Mouse (Mus musculus) left cerebral cortex, postnatal 4 days (tissue): ENCODE results near the gene Dlg2. TPM values are rescaled to one million over a fixed set of nuclear protein-coding genes. Genes with fewer than 3 reads are reported as not detected.
A peak's percentile ranks its signal among the peaks of the same experiment; 100 is the strongest.

ENCODE experiments used
- DNase-seq: peaks from one replicate; pipeline ENCODE4 v3.0.0-alpha.2; 2022
- intact Hi-C: fragments of 180-260 bp; cut with DNase I; formaldehyde crosslinking; loops from one replicate; pipeline ENCODE4 v1.15.1; 2025
- total RNA-seq, 2 experiments: library from RNA; stranded (reverse); gene quantifications; 2 replicates each; pipeline ENCODE4 v1.2.3; 2021

The Dlg2 gene
- total RNA-seq, 2 experiments from 2014 or later, result 316 to 332 TPM

DNA sequence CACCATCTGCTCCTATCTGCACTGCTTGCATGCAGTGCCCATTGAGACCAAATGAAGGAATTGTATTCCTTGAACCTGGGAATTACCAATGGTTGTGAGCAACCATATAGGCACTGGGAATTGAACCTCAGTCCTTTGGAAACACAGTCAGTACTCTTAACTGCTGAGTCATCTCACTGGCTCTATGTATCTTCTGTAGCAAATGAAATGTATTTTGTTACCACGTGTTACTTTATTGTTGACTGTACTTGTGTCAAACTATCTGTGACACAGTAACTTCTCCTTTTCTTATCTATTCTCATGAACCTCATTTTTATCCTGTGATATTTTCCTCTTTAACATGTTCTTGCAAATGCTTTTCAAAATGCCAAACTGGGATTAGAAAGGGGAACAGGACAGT, 1722.7 kb downstream of the Dlg2 start:
- no peak for DNase-seq
- intact Hi-C loops, result no loop called here

DNA sequence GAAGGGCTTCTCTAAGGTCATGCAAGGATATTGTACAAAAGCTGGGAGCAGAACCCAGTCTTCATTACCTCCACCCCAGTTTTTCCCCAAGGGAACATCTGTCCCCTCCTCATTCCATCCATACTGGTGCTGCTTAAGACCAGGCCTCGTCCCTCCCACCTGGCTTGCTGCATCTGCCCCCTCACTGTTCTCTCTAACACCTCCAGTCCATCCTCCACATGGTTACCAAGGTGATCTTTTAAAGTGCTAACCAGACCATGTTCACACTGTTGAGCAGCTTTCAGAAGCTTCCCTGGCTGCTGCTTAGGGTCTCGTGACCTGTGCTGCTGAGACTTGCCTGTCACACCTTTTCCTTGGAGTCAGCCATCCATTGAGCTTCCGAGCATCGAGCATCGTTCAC, 1734.2 kb downstream of the Dlg2 start:
- no peak for DNase-seq
- intact Hi-C loops, result no loop called here

DNA sequence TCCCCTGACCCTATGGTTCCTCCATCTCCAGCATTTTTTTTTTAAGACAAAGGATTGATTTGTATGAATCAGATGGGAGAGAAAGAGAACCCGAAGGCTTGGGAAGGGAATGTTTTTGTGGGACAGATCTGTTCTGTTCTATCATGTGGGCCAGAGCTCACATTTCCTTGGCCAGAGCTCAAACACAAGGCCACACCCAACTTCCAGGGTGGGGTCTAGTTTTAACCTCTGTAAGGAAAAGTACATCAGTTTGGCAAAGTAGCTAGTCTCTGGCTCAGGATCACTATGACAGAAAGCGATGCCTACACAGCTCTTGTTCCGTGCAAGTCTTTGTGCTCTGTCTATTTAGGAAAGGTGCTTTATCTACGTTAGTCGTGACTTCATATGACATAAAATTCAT, 1737.3 kb downstream of the Dlg2 start:
- DNase-seq, result no peak
- intact Hi-C loops, result no loop called here

DNA sequence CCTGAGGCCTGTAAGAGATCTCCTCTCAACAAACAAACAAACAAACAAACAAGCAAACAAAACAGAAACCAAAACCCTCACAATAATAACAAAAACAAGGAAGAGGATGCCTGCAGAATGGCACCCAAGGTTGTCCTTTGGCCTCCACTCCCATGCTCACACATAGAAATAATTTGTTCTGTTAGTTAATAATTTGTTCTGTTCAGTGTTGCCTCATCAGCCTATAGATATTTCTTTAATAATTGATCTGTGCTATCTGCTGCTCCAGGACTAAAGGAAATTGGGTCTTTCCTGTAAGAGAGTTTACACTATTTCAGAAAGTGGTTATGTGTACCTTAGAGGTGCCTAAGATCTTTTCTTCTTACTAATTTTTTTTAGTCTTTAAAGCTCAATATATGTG, 1741.7 kb downstream of the Dlg2 start:
- DNase-seq, result no peak
- intact Hi-C loops, result no loop called here

DNA sequence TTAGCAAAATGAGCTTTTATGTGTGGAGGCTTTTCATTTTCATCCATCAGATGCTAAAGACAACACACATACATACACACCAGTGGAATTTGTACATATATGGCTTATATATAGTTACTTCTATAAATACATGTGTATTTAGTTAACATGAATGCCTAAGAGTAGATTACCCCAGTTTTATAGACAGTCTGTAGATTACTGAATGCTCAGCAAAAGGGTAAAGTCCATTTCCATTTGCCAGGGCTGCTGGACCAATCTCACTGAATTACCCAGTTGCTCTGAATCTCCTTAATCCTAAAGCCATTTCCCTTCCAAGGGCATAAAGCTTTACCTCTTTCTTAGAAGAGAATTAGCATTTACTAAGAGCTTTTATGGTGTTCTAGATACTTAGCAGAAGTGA, 1744.1 kb downstream of the Dlg2 start:
- no peak for DNase-seq
- intact Hi-C loops, result no loop called here

DNA sequence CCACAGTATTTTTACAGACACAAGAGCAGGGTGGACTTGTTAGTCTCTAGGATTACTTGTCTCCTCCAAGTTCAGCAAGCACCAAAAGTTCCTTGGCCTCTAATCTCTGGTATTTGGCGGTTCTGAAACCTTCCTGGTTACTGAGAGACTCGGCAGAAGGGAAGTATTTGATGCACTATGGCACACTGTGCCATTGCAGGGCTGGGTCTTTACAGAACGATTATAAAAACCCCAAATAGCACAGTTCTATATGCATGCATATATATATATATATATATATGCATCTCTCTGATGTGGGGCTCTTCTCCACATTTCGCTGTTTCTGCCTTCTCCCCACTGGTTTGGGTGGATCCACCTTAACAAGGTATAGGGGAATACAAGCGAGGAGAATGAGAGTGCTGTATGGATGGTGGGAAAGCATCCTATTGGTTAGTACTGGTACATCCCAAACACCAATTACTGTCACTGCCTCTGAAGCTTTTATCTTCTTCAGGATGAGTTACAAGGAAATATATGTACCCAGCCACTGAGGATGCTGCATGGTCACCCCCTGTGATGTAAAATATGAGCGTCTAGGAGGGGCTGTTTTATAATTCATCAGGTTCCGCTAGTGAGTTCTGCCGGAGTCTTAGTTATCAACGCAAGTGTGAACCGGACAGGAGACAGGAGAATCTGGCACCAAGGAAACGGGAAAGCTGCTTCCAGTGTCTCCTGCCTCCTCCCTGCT, 1758.2 kb downstream of the Dlg2 start:
- intact Hi-C loops, result no loop called here
- peak; percentile 4 for DNase-seq

DNA sequence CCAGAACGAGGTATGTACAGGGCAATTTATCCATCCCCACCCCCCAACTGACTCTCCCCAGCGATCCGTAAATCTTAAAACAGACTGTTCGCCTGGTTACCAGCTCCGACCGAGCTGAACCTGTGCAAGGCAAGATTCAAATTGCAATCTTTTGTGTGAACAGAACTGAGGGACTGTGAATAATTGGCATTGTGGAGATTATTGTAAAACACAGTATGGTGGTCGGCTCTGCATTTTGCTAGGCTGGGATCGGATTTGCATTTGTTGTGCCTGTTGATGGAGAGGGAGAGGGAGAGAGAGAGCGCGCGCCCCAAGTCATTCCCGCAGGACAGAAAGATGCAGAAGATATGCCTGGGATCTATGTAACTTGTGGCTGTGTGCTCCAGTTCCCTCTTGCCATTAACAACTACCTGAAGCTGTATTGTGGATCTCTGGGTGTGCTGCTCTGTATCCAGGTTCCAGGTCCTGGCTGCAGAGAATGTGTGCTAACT, 1759.1 kb downstream of the Dlg2 start:
- intact Hi-C loops, result no loop called here
- peak; percentile 8 for DNase-seq

DNA sequence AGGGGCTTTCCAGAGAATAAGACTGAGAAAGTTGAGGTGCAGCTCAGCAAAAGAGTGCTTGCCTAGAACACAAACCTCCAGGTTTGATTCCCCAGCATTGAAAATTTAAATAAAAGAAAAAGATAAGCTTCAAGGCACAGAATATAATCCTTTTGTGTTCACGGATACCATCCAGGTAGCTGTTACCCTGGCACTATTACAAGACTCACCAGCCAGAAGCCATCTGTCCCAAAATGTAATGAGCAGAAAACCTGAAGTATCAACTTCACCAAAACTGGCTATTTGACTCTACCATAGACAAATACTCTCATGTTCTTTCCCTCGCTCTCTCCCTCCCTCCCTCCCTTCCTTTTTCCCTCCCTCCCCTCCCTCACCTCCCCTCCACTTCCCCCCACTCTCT, 1764.4 kb downstream of the Dlg2 start:
- no peak for DNase-seq

DNA sequence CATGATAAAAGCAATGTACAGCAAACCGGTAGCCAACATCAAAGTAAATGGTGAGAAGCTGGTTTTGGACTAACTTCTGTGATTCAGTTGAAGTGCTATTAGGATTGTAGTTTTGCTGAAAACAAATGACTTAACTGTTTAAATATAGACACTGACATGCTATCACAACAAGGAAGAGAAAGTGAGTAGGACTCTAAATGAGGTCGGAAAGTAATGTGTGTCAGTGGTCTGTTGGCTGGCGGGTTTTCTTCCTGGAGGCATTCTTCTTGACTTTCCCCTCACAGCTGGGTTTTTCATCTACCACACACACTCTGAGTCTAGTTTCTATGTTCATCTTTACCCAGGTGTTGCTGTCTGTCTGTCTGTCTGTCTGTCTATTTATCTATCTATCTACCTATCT, 1771.1 kb downstream of the Dlg2 start:
- intact Hi-C loops, result no loop called here
- no peak for DNase-seq

More for the DNA sequence above, 1764.4 kb downstream of the Dlg2 start:
- intact Hi-C loops, result no loop called here

DNA sequence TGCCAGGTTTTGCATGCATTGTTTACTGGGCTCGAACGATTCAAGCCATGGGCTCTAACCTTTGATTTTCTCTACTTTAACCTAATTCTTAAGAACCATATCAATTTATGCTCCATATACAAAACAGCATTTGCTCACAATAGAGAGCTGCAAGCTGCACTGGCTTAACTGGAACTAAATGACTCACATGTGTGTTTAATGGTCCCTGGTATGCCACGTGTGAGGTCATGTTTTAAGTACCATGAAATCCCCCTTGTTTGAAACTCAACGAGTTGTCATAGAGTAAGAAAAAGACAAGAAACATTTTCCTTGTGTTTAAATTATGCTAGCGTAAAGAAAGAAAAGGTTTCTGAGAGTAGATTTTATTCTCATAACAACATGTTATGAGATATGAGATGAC, 1772.1 kb downstream of the Dlg2 start:
- intact Hi-C loops, result no loop called here
- no peak for DNase-seq

DNA sequence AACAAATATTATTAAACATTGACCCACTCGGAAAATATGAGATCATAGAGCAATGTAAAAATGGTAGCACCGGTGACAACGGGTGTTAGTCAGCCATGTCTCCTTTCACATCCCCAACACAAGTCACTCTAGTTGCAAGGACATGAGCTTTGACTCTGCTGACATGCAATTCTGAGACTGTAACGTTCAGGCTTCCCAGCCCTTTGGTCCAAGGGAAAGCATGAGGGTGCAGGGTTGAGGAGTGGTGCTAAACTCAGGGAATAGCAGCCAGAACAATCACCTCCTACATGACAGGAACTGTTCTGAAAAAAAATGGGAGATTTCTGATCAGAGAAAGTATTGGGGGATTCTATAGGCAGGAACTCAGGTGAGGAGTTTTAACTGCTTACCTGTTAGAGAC, 1781.7 kb downstream of the Dlg2 start:
- no peak for DNase-seq
- intact Hi-C loops, result no loop called here

DNA sequence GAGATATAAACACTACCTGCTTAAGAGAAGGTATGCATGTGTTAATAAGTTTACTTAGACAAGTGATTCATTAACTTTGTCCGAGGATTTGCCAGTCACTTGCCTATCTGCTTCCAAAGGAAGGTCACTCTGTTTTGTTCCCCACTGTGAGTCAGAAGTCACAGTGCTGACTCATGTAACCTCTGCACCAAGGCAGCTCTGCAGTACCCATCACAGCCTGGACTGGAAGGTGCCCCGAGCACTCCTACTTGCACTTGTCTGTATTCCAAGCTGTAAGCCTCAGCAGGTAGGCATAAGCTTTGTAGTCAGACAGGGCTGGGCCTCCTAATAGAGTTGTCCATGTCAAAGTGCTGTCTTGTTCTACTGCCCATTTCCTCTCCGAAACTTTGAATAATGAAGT, 1782.2 kb downstream of the Dlg2 start:
- no peak for DNase-seq
- intact Hi-C loops, result no loop called here

DNA sequence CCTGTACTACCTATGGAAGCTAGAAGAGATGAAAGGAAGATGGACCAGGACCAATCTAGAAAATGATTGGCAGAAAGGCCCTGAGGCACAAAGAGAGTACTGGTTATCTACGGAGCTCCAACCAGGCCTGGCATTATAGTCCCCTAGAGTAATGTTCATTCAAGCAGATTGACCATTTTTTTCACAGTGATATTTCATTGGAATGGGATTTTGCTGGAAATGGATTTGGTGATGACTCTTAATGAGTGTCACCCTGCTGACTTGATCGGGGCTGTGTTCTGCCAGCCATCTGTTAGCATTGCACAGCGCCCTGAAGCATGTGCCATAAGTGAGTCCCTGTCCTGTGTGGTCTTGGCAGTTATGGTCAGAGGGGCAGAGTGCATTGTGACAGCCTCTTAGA, 1787.9 kb downstream of the Dlg2 start:
- peak; percentile 65 for DNase-seq
- intact Hi-C loops, result no loop called here

DNA sequence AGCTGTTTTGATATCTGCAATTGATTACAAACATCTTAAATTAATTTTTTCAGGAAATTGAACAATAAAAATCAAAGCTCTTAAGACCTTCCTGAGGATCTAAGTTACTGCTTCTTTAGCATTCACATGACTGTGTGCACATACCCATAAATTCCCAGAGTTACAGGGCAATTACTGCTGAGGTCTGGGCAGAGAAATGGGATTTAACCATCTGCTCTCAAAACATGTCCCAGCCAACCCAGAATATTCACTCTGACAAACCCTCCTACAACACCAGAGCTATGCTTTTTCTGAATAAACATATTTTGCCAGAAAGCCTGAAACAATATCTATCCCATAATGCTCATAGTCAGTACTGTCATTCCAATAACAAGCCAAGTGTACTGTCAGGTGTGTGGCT, 1788.5 kb downstream of the Dlg2 start:
- DNase-seq, result no peak
- intact Hi-C loops, result no loop called here

DNA sequence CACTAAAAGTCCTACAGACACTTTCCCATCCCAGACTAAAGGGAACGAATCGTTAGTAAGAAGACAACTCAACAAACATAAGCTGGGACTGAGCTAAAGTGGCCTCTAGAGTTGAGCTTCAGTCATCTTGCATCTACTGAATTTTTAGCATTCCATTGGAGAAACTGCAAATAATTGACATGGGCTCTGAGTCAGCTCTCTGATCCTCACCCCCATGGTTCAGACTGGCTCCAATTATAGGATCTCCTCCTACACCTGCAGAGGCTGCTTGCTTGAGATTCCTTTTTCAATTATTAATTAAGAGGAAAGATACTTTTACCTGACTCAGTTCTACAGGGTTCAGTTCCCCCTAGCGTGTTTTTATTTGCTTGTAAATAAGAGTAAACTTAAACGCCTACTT, 1798.9 kb downstream of the Dlg2 start:
- intact Hi-C loops, result no loop called here
- DNase-seq, result no peak

DNA sequence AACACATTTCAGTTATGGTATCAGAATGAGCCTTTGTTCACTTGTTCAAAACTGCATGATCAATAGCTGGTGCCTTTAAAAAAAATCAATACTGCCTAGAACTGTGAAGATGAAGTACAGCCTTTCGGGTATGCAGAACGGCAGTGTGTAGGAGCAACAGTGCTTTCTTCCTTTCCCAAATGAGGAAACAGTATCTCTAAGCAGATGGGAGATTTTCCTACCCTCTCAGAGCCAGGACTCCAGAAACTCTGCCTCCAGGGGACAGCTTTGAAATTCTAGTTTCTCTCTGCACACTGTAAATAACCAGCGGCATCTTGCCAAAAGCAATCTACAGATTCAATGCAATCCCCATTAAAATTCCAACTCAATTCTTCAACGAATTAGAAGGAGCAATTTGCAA, 1801.2 kb downstream of the Dlg2 start:
- intact Hi-C loops, result no loop called here
- DNase-seq, result no peak

DNA sequence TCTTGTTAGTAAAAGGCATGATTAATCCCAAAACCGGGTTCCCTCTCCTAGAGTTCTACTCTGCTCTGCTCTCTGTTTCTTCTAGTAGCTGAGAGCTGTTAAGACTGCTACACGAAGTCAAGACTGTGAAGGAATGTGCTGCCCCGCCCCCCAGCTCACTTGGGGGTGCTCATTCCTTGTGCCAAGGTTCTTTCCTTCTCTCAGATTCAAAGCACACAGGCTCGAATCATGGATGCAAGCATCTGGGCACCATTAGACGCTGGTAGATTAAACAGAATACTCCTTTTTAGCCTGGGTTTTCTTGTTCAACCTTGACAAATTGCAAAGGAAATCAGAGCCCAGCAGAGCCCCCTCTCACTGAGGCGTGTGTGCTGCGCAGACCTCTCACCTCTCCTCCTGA, 1804.5 kb downstream of the Dlg2 start:
- peak; percentile 11 for DNase-seq
- intact Hi-C loops, result no loop called here

DNA sequence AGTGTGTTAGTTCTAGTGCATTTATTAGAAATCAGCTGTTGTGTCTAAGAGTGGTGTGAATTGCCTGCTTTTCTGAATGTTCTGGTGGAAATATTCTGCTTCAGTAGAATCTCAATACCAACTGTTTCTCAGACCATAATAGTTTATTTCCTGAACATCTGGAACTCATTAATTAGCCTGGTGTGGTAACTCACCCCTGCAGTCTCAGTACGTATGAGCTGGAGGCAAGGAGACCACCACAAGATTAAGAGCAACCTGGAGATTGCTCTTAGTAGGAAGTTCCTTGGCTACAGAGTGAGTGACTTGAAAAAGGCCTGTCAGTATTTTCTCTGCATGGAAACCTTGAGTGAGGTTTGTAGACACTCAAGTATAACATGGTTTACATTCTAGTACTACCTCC, 1810.6 kb downstream of the Dlg2 start:
- intact Hi-C loops, result no loop called here
- DNase-seq, result no peak

DNA sequence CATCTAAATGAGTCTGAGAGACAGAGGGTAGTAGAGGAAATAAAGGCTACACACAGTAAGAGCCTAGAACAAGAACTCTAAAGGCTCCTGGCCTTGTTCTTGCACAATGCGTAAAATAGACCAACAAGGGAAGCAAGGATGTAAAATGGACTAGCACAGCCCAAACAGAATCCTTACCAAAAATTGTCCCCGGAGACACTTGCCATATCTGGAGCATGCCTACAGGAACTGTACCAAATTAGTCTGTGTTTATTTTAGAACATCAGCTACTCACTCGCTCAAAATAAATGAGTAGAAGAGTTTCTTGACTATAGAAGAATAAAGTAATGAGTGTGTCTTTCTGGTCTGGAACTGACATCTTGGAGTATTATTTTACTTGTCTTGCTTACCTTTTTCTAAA, 1812.3 kb downstream of the Dlg2 start:
- intact Hi-C loops, result no loop called here
- DNase-seq, result no peak

DNA sequence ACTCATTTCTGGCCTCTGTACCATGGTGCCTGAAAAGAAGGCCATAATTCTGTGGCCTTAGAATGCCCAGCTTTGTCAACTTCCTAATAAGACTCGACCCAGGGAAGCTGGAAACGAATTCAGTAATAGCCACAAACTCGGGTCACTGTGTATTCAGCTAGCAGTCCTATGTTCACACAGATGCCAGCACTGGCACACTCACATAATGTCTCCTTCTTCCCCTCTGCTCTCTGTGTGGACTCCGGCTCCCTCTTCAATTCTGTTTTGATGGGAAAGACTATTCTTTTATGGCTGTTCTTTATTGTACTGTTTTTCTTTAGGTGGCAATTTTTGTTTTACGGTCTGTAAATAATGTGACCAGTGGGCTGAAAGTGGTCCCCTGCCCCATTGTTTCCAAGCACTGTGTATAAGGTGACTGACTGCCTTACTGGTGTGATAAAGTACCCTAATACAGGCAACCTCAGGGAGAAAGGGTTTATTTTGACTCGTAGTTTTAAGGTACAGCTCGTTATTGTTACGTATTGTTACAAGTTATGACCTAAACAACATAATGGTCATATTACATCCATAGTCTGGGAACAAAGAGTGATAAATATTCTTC, 1816.5 kb downstream of the Dlg2 start:
- intact Hi-C loops, result no loop called here
- no peak for DNase-seq

DNA sequence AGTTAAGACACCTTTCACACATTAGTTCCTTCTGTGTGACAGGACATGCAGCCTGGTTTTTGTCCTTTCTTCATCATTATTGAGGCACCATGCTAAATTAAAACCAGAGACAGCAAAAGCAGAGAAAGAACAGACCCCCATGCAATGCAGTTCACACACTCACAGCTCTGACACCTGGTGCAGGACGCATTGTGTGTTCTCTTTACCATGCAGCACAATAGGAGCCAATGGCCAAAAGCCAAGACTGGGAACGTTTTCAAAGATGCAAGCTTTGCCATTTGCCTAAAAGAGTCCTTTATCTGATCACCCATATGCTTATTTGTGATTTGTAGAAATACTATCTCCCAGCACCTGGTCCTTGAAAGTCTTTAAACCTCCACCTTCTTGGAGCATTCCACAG, 1824.6 kb downstream of the Dlg2 start:
- peak; percentile 31 for DNase-seq
- intact Hi-C loops, result no loop called here

DNA sequence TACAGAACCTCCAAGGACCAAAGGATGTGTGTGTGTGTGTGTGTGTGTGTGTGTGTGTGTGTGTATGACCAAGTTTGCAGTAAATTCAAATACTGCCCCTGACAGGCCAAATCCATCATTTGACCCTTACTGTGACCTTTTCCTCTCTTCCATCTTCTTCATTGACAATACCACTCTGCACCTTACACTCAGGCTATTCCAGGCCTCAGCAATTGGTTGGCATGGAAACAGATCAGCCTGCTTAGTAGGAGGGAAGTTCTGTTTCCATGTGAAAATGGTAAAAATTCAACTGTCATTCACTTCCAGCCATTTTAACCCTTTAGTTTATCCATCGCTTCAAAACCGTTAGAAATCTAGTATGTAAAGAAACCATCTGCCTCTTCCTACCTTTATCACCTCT, 1831.2 kb downstream of the Dlg2 start:
- DNase-seq, result no peak

DNA sequence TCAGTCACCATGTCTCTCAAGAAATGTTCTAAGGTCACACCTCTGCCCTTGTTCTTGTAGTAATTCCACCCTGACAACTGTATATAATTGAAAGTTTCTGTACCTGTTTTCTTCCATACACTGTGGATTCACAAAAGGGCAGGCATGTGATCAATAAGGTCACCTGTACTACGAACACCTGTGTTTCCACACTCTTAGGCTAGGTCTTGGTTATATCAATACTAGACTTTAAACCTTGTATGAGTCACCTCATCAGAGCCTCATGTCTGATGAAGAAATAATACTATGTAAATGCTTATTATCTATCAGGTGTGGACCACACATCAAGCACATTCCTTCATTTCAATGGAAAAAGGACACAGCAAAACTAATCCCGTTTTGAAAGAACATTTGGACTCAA, 1831.7 kb downstream of the Dlg2 start:
- intact Hi-C loops, result no loop called here
- DNase-seq, result no peak

More for the DNA sequence above, 1831.2 kb downstream of the Dlg2 start:
- intact Hi-C loops, result no loop called here
